Mouse (Mus musculus): ENCODE data around the gene Rab11a. TPM values are rescaled to one million over a fixed set of nuclear protein-coding genes. Genes with fewer than 3 reads are reported as not detected.
"Not testable (repeated sequence)": the region's sequence is repeated elsewhere in the genome, so short reads cannot be mapped to it uniquely, and the experiment has no call there.

The Rab11a gene
- total RNA-seq, 2 experiments from 2014 or later = 218 to 232 TPM

GRCm38 (mm10) chr9:64700451-64701311 lies 36.9 kb downstream of the Rab11a start:
- no peak for TF ChIP-seq CTCF (conservative IDR thresholded peaks at IDR 0.05)
- no peak for DNase-seq (ENCODE audit: low spot score in 2 of 2)
- Histone ChIP-seq H3K4me3 (no peak overlapping the region), H3K27ac (0 out of 2 replicates have a peak overlapping the region, but pooled peaks have one; percentile 36)

GRCm38 (mm10) chr9:64698586-64698985 lies 39.0 kb downstream of the Rab11a start:
- H3K27ac ChIP-seq = no peak overlapping the region
- no peak for TF ChIP-seq CTCF (conservative IDR thresholded peaks at IDR 0.05)
- no peak overlapping the region for H3K4me3 ChIP-seq
- no peak for DNase-seq (ENCODE audit: low spot score in 2 of 2)

GRCm38 (mm10) chr9:64697677-64698076 lies 39.9 kb downstream of the Rab11a start:
- DNase-seq (ENCODE audit: low spot score in 2 of 2) = no peak
- no peak overlapping the region for H3K27ac ChIP-seq
- no peak for TF ChIP-seq CTCF (conservative IDR thresholded peaks at IDR 0.05)
- no peak overlapping the region for H3K4me3 ChIP-seq

GRCm38 (mm10) chr9:64697006-64697405 lies 40.6 kb downstream of the Rab11a start:
- TF ChIP-seq CTCF (conservative IDR thresholded peaks at IDR 0.05) = no peak
- no peak for DNase-seq (ENCODE audit: low spot score in 2 of 2)
- H3K27ac ChIP-seq = no peak overlapping the region
- no peak overlapping the region for H3K4me3 ChIP-seq

- TF ChIP-seq CTCF (conservative IDR thresholded peaks at IDR 0.05) = no peak
- Histone ChIP-seq H3K4me3 (no peak overlapping the region), H3K27ac (no peak overlapping the region)
- DNase-seq (ENCODE audit: low spot score in 2 of 2) = no peak
Measured at GRCm38 (mm10) chr9:64696404-64696803, 41.2 kb downstream of the Rab11a start.

- no peak for DNase-seq (ENCODE audit: low spot score in 2 of 2)
- no peak overlapping the region for H3K27ac ChIP-seq
- TF ChIP-seq CTCF (conservative IDR thresholded peaks at IDR 0.05) = no peak
- H3K4me3 ChIP-seq = no peak overlapping the region
Measured at GRCm38 (mm10) chr9:64695266-64695665, 42.3 kb downstream of the Rab11a start.

- peak overlapping the region; percentile 14; the same call in 1 of the 2 replicates for H3K27ac ChIP-seq
- DNase-seq (ENCODE audit: low spot score in 2 of 2) = no peak
- H3K4me3 ChIP-seq = no peak overlapping the region
- no peak for TF ChIP-seq CTCF (conservative IDR thresholded peaks at IDR 0.05)
Measured at GRCm38 (mm10) chr9:64693094-64693493, 44.5 kb downstream of the Rab11a start.

GRCm38 (mm10) chr9:64691176-64691575 lies 46.4 kb downstream of the Rab11a start:
- Histone ChIP-seq H3K4me3 (no peak overlapping the region), H3K27ac (0 out of 2 replicates have a peak overlapping the region, but pooled peaks have one; percentile 14)
- peak; percentile 85 for TF ChIP-seq CTCF (conservative IDR thresholded peaks at IDR 0.05)
- peak; percentile 53 to 54 for DNase-seq (ENCODE audit: low spot score in 2 of 2)

- DNase-seq (ENCODE audit: low spot score in 2 of 2) = no peak
- no peak for TF ChIP-seq CTCF (conservative IDR thresholded peaks at IDR 0.05)
- Histone ChIP-seq H3K27ac (no peak overlapping the region), H3K4me3 (no peak overlapping the region)
Measured at GRCm38 (mm10) chr9:64690771-64691170, 46.8 kb downstream of the Rab11a start.

- no peak for TF ChIP-seq CTCF (conservative IDR thresholded peaks at IDR 0.05)
- H3K27ac ChIP-seq = no peak overlapping the region
Measured at GRCm38 (mm10) chr9:64688015-64688394, 49.6 kb downstream of the Rab11a start.

GRCm38 (mm10) chr9:64687122-64688014 lies 50.2 kb downstream of the Rab11a start:
- no peak for TF ChIP-seq CTCF (conservative IDR thresholded peaks at IDR 0.05)
- Histone ChIP-seq H3K4me3 (no peak overlapping the region), H3K27ac (no peak overlapping the region)
- DNase-seq (ENCODE audit: low spot score in 2 of 2) = no peak

More at GRCm38 (mm10) chr9:64688015-64688394, 49.6 kb downstream of the Rab11a start:
- no peak overlapping the region for H3K4me3 ChIP-seq
- DNase-seq (ENCODE audit: low spot score in 2 of 2) = no peak

GRCm38 (mm10) chr9:64671341-64672319 lies 65.9 kb downstream of the Rab11a start:
- not testable (repeated sequence) for DNase-seq (ENCODE audit: low spot score in 2 of 2)

More at GRCm38 (mm10) chr9:64671341-64672319, 65.9 kb downstream of the Rab11a start:
- not testable (repeated sequence) for H3K4me3 ChIP-seq, H3K27ac ChIP-seq

All from layer of hippocampus, adult 2 months (tissue).